Mouse (Mus musculus): ENCODE results near the gene Ranbp10. TPM values are rescaled to one million over a fixed set of nuclear protein-coding genes. Genes with fewer than 3 reads are reported as not detected.

Ranbp10 gene
- polyA plus RNA-seq, 1 experiment from 2014 or later = 9.6 TPM

DNA sequence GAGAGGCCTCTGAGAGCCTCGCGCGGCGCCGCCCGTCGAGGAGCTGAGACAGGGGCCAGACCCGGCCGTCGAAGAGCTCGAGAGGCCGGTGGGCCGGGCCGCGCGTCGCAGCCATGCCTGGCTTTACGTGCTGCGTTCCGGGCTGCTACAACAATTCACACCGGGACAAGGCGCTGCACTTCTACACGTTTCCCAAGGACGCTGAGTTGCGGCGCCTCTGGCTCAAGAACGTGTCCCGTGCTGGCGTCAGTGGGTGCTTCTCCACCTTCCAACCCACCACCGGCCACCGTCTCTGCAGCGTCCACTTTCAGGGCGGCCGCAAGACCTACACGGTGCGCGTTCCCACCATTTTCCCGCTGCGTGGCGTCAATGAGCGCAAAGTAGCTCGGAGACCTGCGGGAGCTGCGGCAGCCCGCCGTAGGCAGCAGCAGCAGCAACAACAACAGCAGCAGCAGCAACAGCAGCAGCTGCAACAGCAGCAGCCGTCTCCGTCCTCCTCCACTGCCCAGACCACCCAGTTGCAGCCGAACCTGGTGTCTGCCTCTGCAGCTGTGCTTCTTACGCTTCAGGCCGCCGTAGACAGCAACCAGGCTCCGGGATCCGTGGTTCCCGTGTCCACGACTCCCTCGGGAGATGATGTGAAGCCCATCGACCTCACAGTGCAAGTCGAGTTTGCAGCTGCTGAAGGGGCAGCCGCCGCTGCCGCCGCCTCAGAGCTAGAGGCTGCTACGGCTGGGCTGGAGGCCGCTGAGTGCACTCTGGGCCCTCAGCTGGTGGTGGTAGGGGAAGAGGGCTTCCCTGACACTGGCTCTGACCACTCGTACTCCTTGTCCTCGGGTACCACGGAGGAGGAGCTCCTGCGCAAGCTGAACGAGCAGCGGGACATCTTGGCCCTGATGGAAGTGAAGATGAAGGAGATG, 28.4 kb upstream of the Ranbp10 start:
- Histone ChIP-seq H3K27ac (ENCODE audit: low read length) (peak overlapping the region; percentile 84), H3K9ac (ENCODE audit: low read depth, low read length) (peak overlapping the region; percentile 84), H3K9me3 (replicated peaks; ENCODE audit: control insufficient read depth, low read length, poor library complexity, severe bottlenecking) (no peaks in the 10 kb centered on the region), H3K4me2 (ENCODE audit: low read length) (peak overlapping the region; percentile 99), H3K36me3 (ENCODE audit: control insufficient read depth, insufficient read depth, low read length) (no peaks in the 10 kb centered on the region), H3K4me3 (ENCODE audit: low read depth, low read length) (peak overlapping the region; percentile 66), H3K4me1 (ENCODE audit: control insufficient read depth, insufficient read depth, low read length) (peaks cover 39% of the 10 kb centered on the region), H3K27me3 (ENCODE audit: control insufficient read depth, insufficient read depth, low read depth, low read length) (no peaks in the 10 kb centered on the region)
- peak; percentile 25 for ATAC-seq
- under 1% methylated on average over 66 of the region's 71 CpGs for WGBS

DNA sequence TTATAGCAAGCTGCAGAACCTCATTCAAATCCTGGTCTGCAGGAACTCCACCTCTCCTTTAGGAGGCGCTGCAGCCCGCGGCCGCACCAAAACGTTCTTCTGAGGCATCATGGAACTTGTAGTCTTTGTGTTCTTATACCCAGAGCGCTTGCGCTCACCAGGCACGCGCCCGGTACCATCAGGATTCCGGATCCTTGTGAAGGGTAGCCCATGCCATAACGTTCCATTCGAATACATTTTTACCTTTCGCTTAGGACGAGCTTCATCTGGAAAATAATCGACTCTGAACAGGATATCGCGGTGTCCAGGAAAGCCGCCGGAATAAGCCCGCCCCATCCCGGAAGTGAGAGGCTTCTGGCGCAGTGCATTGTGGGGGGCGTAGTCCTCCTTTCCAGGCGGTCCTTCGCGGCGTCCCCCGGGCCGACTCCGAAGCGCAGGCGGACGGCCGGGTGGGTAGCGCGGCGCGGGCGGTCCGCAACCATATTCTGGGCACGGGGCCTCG, 27.6 kb upstream of the Ranbp10 start, which contains the start of gene Thap11:
Gene Thap11 (plus strand): TSS at position 418 of the 502 bp plus-strand sequence.
- H3K36me3 ChIP-seq (ENCODE audit: control insufficient read depth, insufficient read depth, low read length) = no peaks in the 10 kb centered on the region
- peak within 1 kb of the TSS; percentile 84 for H3K9ac ChIP-seq (ENCODE audit: low read depth, low read length)
- no peaks in the 10 kb centered on the region for H3K9me3 ChIP-seq (replicated peaks; ENCODE audit: control insufficient read depth, low read length, poor library complexity, severe bottlenecking)
- H3K4me2 ChIP-seq (ENCODE audit: low read length) = peak within 1 kb of the TSS; percentile 99
- peak within 1 kb of the TSS; percentile 84 for H3K27ac ChIP-seq (ENCODE audit: low read length)
- ATAC-seq = peak; percentile 91
- H3K27me3 ChIP-seq (ENCODE audit: control insufficient read depth, insufficient read depth, low read depth, low read length) = no peaks in the 10 kb centered on the region
- peak within 1 kb of the TSS; percentile 66 for H3K4me3 ChIP-seq (ENCODE audit: low read depth, low read length)
- WGBS = under 1% methylated on average over 43 of the region's 43 CpGs
- H3K4me1 ChIP-seq (ENCODE audit: control insufficient read depth, insufficient read depth, low read length) = peaks cover 39% of the 10 kb centered on the region

DNA sequence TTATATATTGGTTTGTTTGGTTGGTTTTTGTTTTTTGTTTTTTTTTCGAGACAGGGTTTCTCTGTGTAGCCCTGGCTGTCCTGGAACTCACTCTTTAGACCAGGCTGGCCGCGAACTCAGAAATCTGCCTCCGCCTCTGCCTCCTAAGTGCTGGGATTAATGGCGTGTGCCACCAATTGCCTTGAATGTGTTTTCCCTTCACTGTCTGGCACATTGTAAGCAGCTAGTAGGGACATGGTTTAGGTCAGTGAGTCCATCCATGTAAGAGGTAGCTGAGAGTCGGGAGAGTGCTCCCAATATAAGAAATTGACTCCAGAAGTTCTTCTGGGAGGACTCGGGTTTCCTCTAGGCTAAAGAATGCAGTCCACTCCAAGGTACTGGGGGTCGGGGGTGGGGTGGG, 27.2 kb upstream of the Ranbp10 start:
- H3K9ac ChIP-seq (ENCODE audit: low read depth, low read length) = no peak overlapping the region

DNA sequence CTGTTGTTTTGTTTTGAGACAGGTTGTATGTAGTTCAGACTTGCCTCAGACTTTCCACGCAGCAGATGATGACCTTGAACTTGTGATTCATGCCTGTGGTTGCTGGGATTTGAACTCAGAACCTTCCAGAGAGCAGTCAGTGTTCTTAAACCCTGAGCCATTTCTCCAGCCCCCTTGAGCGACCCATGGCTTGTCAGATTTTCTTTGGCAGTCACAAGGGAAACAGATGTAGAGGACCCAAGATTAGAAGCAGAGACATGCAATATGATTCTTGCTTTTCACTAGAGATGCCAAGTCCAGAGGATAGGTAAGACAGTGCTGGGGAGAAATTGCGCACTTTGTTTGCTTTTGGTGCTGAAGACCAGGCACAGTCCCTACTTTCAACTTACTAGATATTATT, 26.0 kb upstream of the Ranbp10 start, which contains the start of gene Cenpt:
Gene Cenpt (minus strand): TSS at position 101 of the 400 bp plus-strand sequence.
- peaks cover 4% of the 10 kb centered on the region; the same call in 1 of the 2 replicates for H3K36me3 ChIP-seq (ENCODE audit: control insufficient read depth, insufficient read depth, low read length)
- H3K9me3 ChIP-seq (replicated peaks; ENCODE audit: control insufficient read depth, low read length, poor library complexity, severe bottlenecking) = no peaks in the 10 kb centered on the region
- H3K4me1 ChIP-seq (ENCODE audit: control insufficient read depth, insufficient read depth, low read length) = peaks cover 35% of the 10 kb centered on the region
- ATAC-seq = no peak
- H3K4me3 ChIP-seq (ENCODE audit: low read depth, low read length) = peak within 1 kb of the TSS; percentile 77; the same call in 1 of the 2 replicates
- H3K9ac ChIP-seq (ENCODE audit: low read depth, low read length) = no peak within 1 kb of the TSS
- 0 out of 2 replicates have a peak within 1 kb of the TSS, but pooled peaks have one; percentile 83 for H3K4me2 ChIP-seq (ENCODE audit: low read length)
- no peak within 1 kb of the TSS for H3K27ac ChIP-seq (ENCODE audit: low read length)
- no peaks in the 10 kb centered on the region for H3K27me3 ChIP-seq (ENCODE audit: control insufficient read depth, insufficient read depth, low read depth, low read length)
- 87% methylated on average over 3 of the region's 3 CpGs for WGBS

More for the DNA sequence above, 27.2 kb upstream of the Ranbp10 start:
- H3K27ac ChIP-seq (ENCODE audit: low read length) = peak overlapping the region; percentile 39; the same call in 1 of the 2 replicates
- H3K4me1 ChIP-seq (ENCODE audit: control insufficient read depth, insufficient read depth, low read length) = peaks cover 35% of the 10 kb centered on the region
- ATAC-seq = peak; percentile 18
- no peaks in the 10 kb centered on the region for H3K27me3 ChIP-seq (ENCODE audit: control insufficient read depth, insufficient read depth, low read depth, low read length)
- 25% methylated on average over 8 of the region's 8 CpGs for WGBS
- H3K36me3 ChIP-seq (ENCODE audit: control insufficient read depth, insufficient read depth, low read length) = no peaks in the 10 kb centered on the region
- H3K4me3 ChIP-seq (ENCODE audit: low read depth, low read length) = peak overlapping the region; percentile 66
- no peaks in the 10 kb centered on the region for H3K9me3 ChIP-seq (replicated peaks; ENCODE audit: control insufficient read depth, low read length, poor library complexity, severe bottlenecking)
- peak overlapping the region; percentile 37 for H3K4me2 ChIP-seq (ENCODE audit: low read length)

DNA sequence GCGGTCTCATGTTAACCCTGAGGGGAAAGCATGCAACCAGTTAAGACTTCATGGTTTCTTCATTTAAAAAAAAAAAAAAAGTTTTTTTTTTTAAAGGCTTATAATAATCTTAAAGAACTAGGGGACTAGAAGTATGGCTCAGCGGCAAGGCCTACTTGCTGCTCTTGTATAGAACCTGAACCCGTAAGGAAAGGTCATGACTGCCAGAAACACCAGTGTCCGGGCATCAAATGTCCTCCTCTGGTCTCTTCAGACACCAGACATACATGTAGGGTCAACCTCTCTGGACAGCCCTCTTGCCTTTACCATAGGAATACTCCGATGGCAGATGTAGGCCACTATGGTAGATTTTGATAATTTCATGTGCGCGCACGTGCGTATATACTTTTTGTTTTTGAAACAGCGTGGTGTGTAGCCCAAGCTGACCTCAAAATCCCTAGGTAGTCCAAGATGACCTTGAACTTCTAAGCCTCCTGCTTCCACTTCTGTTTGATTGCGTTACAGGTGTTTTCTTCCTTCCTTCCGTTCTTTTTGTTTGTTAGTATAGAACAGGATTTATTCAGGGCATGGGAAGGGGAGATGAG, 25.1 kb upstream of the Ranbp10 start:
- H3K36me3 ChIP-seq (ENCODE audit: control insufficient read depth, insufficient read depth, low read length) = peaks cover 7% of the 10 kb centered on the region
- H3K4me2 ChIP-seq (ENCODE audit: low read length) = 0 out of 2 replicates have a peak overlapping the region, but pooled peaks have one; percentile 83
- H3K4me1 ChIP-seq (ENCODE audit: control insufficient read depth, insufficient read depth, low read length) = peaks cover 26% of the 10 kb centered on the region
- H3K9me3 ChIP-seq (replicated peaks; ENCODE audit: control insufficient read depth, low read length, poor library complexity, severe bottlenecking) = no peaks in the 10 kb centered on the region
- no peaks in the 10 kb centered on the region for H3K27me3 ChIP-seq (ENCODE audit: control insufficient read depth, insufficient read depth, low read depth, low read length)
- no peak overlapping the region; the same call in 1 of the 2 replicates for H3K27ac ChIP-seq (ENCODE audit: low read length)
- H3K9ac ChIP-seq (ENCODE audit: low read depth, low read length) = no peak overlapping the region
- WGBS = 83% methylated on average over 12 of the region's 12 CpGs
- no peak for ATAC-seq
- H3K4me3 ChIP-seq (ENCODE audit: low read depth, low read length) = peak overlapping the region; percentile 77; the same call in 1 of the 2 replicates

DNA sequence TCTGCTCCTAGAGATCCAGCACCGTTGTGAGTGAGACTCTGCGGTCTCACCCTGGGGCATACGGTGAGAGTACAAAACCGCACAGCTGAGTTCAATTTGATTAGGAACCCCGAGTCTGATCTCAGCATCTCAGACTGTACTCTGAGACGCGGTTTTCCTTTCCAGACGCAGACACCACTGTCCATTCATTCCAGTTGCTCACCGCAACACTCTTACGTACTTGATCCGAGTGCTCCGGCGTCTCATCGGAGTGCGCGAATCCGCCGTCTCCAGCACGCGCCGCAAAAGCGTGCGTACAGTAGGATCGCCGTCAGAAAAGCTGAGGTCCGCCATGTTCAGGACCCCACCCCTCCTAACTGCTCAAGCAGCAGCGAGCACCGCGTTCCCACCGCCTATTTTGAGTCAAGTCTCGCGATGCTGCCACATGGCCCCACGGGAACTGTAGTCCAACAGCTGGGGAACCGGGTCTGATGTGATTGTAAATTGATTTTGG, 24.5 kb upstream of the Ranbp10 start:
- Histone ChIP-seq H3K4me3 (ENCODE audit: low read depth, low read length) (peak overlapping the region; percentile 77), H3K27ac (ENCODE audit: low read length) (peak overlapping the region; percentile 82), H3K9me3 (replicated peaks; ENCODE audit: control insufficient read depth, low read length, poor library complexity, severe bottlenecking) (no peaks in the 10 kb centered on the region), H3K4me2 (ENCODE audit: low read length) (peak overlapping the region; percentile 83), H3K36me3 (ENCODE audit: control insufficient read depth, insufficient read depth, low read length) (peaks cover 10% of the 10 kb centered on the region), H3K27me3 (ENCODE audit: control insufficient read depth, insufficient read depth, low read depth, low read length) (no peaks in the 10 kb centered on the region), H3K4me1 (ENCODE audit: control insufficient read depth, insufficient read depth, low read length) (peaks cover 21% of the 10 kb centered on the region), H3K9ac (ENCODE audit: low read depth, low read length) (peak overlapping the region; percentile 81)
- peak; percentile 86 for ATAC-seq
- under 1% methylated on average over 34 of the region's 34 CpGs for WGBS

DNA sequence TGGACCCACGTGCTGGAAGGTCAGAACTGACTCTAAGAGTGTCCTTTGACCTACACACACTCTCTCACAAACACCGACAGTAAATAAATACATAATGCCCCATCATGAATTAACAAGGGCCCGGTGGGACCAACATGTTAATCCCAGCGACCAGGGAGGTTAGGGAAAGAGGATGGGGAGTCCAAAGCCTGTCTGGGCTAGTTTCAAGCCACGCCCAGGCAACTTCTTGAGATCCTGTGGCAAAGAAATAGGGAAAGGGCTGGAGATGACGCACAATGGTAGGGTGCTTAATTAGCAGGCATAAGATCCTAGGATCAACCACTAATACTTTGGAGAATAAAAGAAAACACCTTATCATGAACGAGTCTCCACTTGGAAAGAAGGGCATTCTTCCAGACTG, 23.5 kb upstream of the Ranbp10 start:
- Histone ChIP-seq H3K4me2 (ENCODE audit: low read length) (peak overlapping the region; percentile 22), H3K36me3 (ENCODE audit: control insufficient read depth, insufficient read depth, low read length) (peaks cover 18% of the 10 kb centered on the region), H3K27me3 (ENCODE audit: control insufficient read depth, insufficient read depth, low read depth, low read length) (no peaks in the 10 kb centered on the region), H3K9ac (ENCODE audit: low read depth, low read length) (no peak overlapping the region), H3K4me3 (ENCODE audit: low read depth, low read length) (no peak overlapping the region), H3K9me3 (replicated peaks; ENCODE audit: control insufficient read depth, low read length, poor library complexity, severe bottlenecking) (no peaks in the 10 kb centered on the region), H3K27ac (ENCODE audit: low read length) (no peak overlapping the region), H3K4me1 (ENCODE audit: control insufficient read depth, insufficient read depth, low read length) (peaks cover 10% of the 10 kb centered on the region)
- no peak for ATAC-seq
- 85% methylated on average over 7 of the region's 7 CpGs for WGBS

DNA sequence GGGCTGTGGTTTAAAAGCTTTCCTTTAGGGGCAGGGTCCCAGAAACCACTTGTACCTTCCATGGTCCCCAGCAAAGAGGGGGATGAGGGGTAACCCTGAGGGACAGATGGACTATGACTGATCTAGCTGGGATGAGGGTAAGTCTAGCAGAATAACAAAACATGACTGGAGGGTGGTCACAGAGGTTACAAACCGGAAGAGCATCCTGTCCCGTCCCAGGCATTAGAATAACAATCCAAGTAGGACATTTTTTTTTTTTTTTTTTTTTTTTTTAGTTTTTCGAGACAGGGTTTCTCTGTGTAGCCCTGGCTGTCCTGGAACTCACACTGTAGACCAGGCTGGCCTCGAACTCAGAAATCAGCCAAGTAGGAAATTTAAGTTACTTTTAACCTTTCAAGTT, 22.9 kb upstream of the Ranbp10 start:
- WGBS = 86% methylated on average over 4 of the region's 4 CpGs
- Histone ChIP-seq H3K4me3 (ENCODE audit: low read depth, low read length) (no peak overlapping the region), H3K9me3 (replicated peaks; ENCODE audit: control insufficient read depth, low read length, poor library complexity, severe bottlenecking) (no peaks in the 10 kb centered on the region), H3K4me2 (ENCODE audit: low read length) (no peak overlapping the region), H3K36me3 (ENCODE audit: control insufficient read depth, insufficient read depth, low read length) (peaks cover 20% of the 10 kb centered on the region), H3K9ac (ENCODE audit: low read depth, low read length) (no peak overlapping the region), H3K4me1 (ENCODE audit: control insufficient read depth, insufficient read depth, low read length) (peaks cover 10% of the 10 kb centered on the region), H3K27ac (ENCODE audit: low read length) (no peak overlapping the region), H3K27me3 (ENCODE audit: control insufficient read depth, insufficient read depth, low read depth, low read length) (no peaks in the 10 kb centered on the region)
- ATAC-seq = no peak

All from midbrain, embryonic 16.5 days (tissue).